Mouse (Mus musculus): ENCODE results near the gene Syt3. TPM values are rescaled to one million over a fixed set of nuclear protein-coding genes. Genes with fewer than 3 reads are reported as not detected.
A peak's percentile ranks its signal among the peaks of the same experiment; 100 is the strongest.

Gene Syt3
- total RNA-seq, 1 experiment from 2014 or later: not detected

- no peak for ATAC-seq (replicated peaks; ENCODE audit: insufficient number of reproducible peaks, low FRiP score, low TSS enrichment, poor library complexity, severe bottlenecking)
Measured at GRCm38 (mm10) chr7:44393284-44393683, 9.4 kb downstream of the Syt3 start.

- peak; percentile 59 for ATAC-seq (replicated peaks; ENCODE audit: insufficient number of reproducible peaks, low FRiP score, low TSS enrichment, poor library complexity, severe bottlenecking)
Measured at GRCm38 (mm10) chr7:44398570-44398969, 14.7 kb downstream of the Syt3 start.

- peak; percentile 27; the same call in 1 of the 2 replicates for ATAC-seq (replicated peaks; ENCODE audit: insufficient number of reproducible peaks, low FRiP score, low TSS enrichment, poor library complexity, severe bottlenecking)
Measured at GRCm38 (mm10) chr7:44401673-44402072, 17.8 kb downstream of the Syt3 start.

GRCm38 (mm10) chr7:44405346-44406014, 21.6 kb downstream of the Syt3 start:
- ATAC-seq (replicated peaks; ENCODE audit: insufficient number of reproducible peaks, low FRiP score, low TSS enrichment, poor library complexity, severe bottlenecking): peak; percentile 80

- no peak for ATAC-seq (replicated peaks; ENCODE audit: insufficient number of reproducible peaks, low FRiP score, low TSS enrichment, poor library complexity, severe bottlenecking)
Measured at GRCm38 (mm10) chr7:44406015-44406355, 22.1 kb downstream of the Syt3 start.

GRCm38 (mm10) chr7:44411144-44411543, 27.2 kb downstream of the Syt3 start:
- ATAC-seq (replicated peaks; ENCODE audit: insufficient number of reproducible peaks, low FRiP score, low TSS enrichment, poor library complexity, severe bottlenecking): no peak

GRCm38 (mm10) chr7:44413307-44413706, 29.4 kb downstream of the Syt3 start:
- ATAC-seq (replicated peaks; ENCODE audit: insufficient number of reproducible peaks, low FRiP score, low TSS enrichment, poor library complexity, severe bottlenecking): no peak

- no peak for ATAC-seq (replicated peaks; ENCODE audit: insufficient number of reproducible peaks, low FRiP score, low TSS enrichment, poor library complexity, severe bottlenecking)
Measured at GRCm38 (mm10) chr7:44427666-44428065, 43.8 kb downstream of the Syt3 start.

GRCm38 (mm10) chr7:44428171-44428950, 44.5 kb downstream of the Syt3 start:
- no peak; the same call in 1 of the 2 replicates for ATAC-seq (replicated peaks; ENCODE audit: insufficient number of reproducible peaks, low FRiP score, low TSS enrichment, poor library complexity, severe bottlenecking)

GRCm38 (mm10) chr7:44428968-44429521, 45.1 kb downstream of the Syt3 start, which contains the start of gene Lrrc4b:
Lrrc4b (plus strand) TSS chr7:44429018.
- ATAC-seq (replicated peaks; ENCODE audit: insufficient number of reproducible peaks, low FRiP score, low TSS enrichment, poor library complexity, severe bottlenecking): no peak

GRCm38 (mm10) chr7:44429534-44430488, 45.9 kb downstream of the Syt3 start:
- ATAC-seq (replicated peaks; ENCODE audit: insufficient number of reproducible peaks, low FRiP score, low TSS enrichment, poor library complexity, severe bottlenecking): no peak

GRCm38 (mm10) chr7:44432550-44432949, 48.6 kb downstream of the Syt3 start:
- ATAC-seq (replicated peaks; ENCODE audit: insufficient number of reproducible peaks, low FRiP score, low TSS enrichment, poor library complexity, severe bottlenecking): no peak

GRCm38 (mm10) chr7:44433371-44433770, 49.5 kb downstream of the Syt3 start:
- no peak for ATAC-seq (replicated peaks; ENCODE audit: insufficient number of reproducible peaks, low FRiP score, low TSS enrichment, poor library complexity, severe bottlenecking)

GRCm38 (mm10) chr7:44434089-44434488, 50.2 kb downstream of the Syt3 start:
- ATAC-seq (replicated peaks; ENCODE audit: insufficient number of reproducible peaks, low FRiP score, low TSS enrichment, poor library complexity, severe bottlenecking): no peak

- no peak for ATAC-seq (replicated peaks; ENCODE audit: insufficient number of reproducible peaks, low FRiP score, low TSS enrichment, poor library complexity, severe bottlenecking)
Measured at GRCm38 (mm10) chr7:44435796-44436195, 51.9 kb downstream of the Syt3 start.

- no peak for ATAC-seq (replicated peaks; ENCODE audit: insufficient number of reproducible peaks, low FRiP score, low TSS enrichment, poor library complexity, severe bottlenecking)
Measured at GRCm38 (mm10) chr7:44436267-44436666, 52.4 kb downstream of the Syt3 start.

- ATAC-seq (replicated peaks; ENCODE audit: insufficient number of reproducible peaks, low FRiP score, low TSS enrichment, poor library complexity, severe bottlenecking): no peak
Measured at GRCm38 (mm10) chr7:44437188-44437587, 53.3 kb downstream of the Syt3 start.

GRCm38 (mm10) chr7:44437933-44438332, 54.0 kb downstream of the Syt3 start:
- no peak for ATAC-seq (replicated peaks; ENCODE audit: insufficient number of reproducible peaks, low FRiP score, low TSS enrichment, poor library complexity, severe bottlenecking)

GRCm38 (mm10) chr7:44439696-44440095, 55.8 kb downstream of the Syt3 start:
- ATAC-seq (replicated peaks; ENCODE audit: insufficient number of reproducible peaks, low FRiP score, low TSS enrichment, poor library complexity, severe bottlenecking): no peak

All from monocyte, adult 5-6 weeks (primary cell).